Mouse (Mus musculus) midbrain, embryonic 14.5 days (tissue): Measurements from ENCODE around the gene Dagla. TPM values are rescaled to one million over a fixed set of nuclear protein-coding genes. Genes with fewer than 3 reads are reported as not detected.
A peak's percentile ranks its signal among the peaks of the same experiment; 100 is the strongest.

ENCODE experiments used
- ATAC-seq: fragments of 200-750 bp; cut with Nextera tagmentation; 2 replicates; pipeline ENCODE4 v1.8.0; 2017; ENCODE audit warnings: moderate number of reproducible peaks, moderate library complexity; ENCODE audit not compliant: low FRiP score, low TSS enrichment
- DNase-seq: peaks from one replicate; pipeline ENCODE4 v3.0.0-alpha.2; 2015
- H3K27ac ChIP-seq: fragments of 300-500 bp; sonication (generic); replicated peaks from 2 replicates; pipeline ENCODE4 v1.5.1; 2014; ENCODE audit warnings: mild to moderate bottlenecking, low read depth, low read length, moderate library complexity
- H3K27me3 ChIP-seq: fragments of 300-500 bp; sonication (generic); 2 replicates; pipeline ENCODE4 v1.6.1; 2014; ENCODE audit warnings: low read length, control low read depth, mixed read lengths; ENCODE audit not compliant: control insufficient read depth, insufficient read depth
- H3K36me3 ChIP-seq: fragments of 300-500 bp; sonication (generic); 2 replicates; pipeline ENCODE4 v1.6.1; 2014; ENCODE audit warnings: low read length, control low read depth; ENCODE audit not compliant: control insufficient read depth, insufficient read depth
- H3K4me1 ChIP-seq: fragments of 300-500 bp; sonication (generic); 2 replicates; pipeline ENCODE4 v1.6.1; 2014; ENCODE audit warnings: mild to moderate bottlenecking, antibody characterized with exemption, low read length, control low read depth; ENCODE audit not compliant: control insufficient read depth, insufficient read depth
- H3K4me2 ChIP-seq: fragments of 300-500 bp; sonication (generic); 2 replicates; pipeline ENCODE4 v1.6.1; 2014; ENCODE audit warnings: mild to moderate bottlenecking, low read length, moderate library complexity
- H3K4me3 ChIP-seq: fragments of 300-500 bp; sonication (generic); replicated peaks from 2 replicates; pipeline ENCODE4 v1.5.1; 2014; ENCODE audit warnings: low read depth, low read length
- H3K9ac ChIP-seq: fragments of 300-500 bp; sonication (generic); replicated peaks from 2 replicates; pipeline ENCODE4 v1.6.1; 2014; ENCODE audit warnings: mild to moderate bottlenecking, low read length, moderate library complexity
- H3K9me3 ChIP-seq: fragments of 300-500 bp; sonication (generic); 2 replicates; pipeline ENCODE4 v1.6.1; 2016; ENCODE audit warnings: low read length, control low read depth, mixed read lengths; ENCODE audit not compliant: control insufficient read depth
- WGBS: fragments of 180-500 bp; shearing (Covaris S2); extraction: QIAGEN DNeasy Blood & Tissue Kit; methylation state at CpG from one replicate; pipeline ENCODE4 v1.1.7; 2014; 5-methylcytosine and 5-hydroxymethylcytosine counted together
- polyA plus RNA-seq: library from polyadenylated mRNA; unstranded; fragments of >200 nt; fragmentation: Nextera tagmentation; extraction: Ambion mirVana; gene quantifications from 2 replicates; pipeline ENCODE4 v1.2.1, GENCODE M21; 2014

The Dagla gene
- polyA plus RNA-seq, 1 experiment from 2014 or later = 9.4 TPM

GRCm38 (mm10) chr19:10235784-10236565, 68.7 kb downstream of the Dagla start:
- 0 out of 2 replicates have a peak, but pooled peaks cover 3% of the 10 kb centered on the region for H3K4me1 ChIP-seq
- no peak overlapping the region for H3K9ac ChIP-seq
- 86% methylated on average over 9 of the region's 9 CpGs for WGBS
- no peak overlapping the region for H3K27ac ChIP-seq
- H3K9me3 ChIP-seq = no peaks in the 10 kb centered on the region
- peaks cover 3% of the 10 kb centered on the region; the same call in 1 of the 2 replicates for H3K27me3 ChIP-seq
- no peak for DNase-seq
- H3K36me3 ChIP-seq = no peaks in the 10 kb centered on the region
- no peak for ATAC-seq
- no peak overlapping the region for H3K4me3 ChIP-seq
- H3K4me2 ChIP-seq = no peak overlapping the region

GRCm38 (mm10) chr19:10232327-10233017, 72.2 kb downstream of the Dagla start:
- ATAC-seq = no peak; the same call in 1 of the 2 replicates
- Histone ChIP-seq H3K36me3 (no peaks in the 10 kb centered on the region), H3K4me2 (no peak overlapping the region), H3K9me3 (no peaks in the 10 kb centered on the region), H3K27ac (no peak overlapping the region), H3K9ac (no peak overlapping the region), H3K4me3 (no peak overlapping the region), H3K4me1 (no peaks in the 10 kb centered on the region), H3K27me3 (no peaks in the 10 kb centered on the region)
- DNase-seq = no peak
- 30% methylated on average over 9 of the region's 9 CpGs for WGBS

- DNase-seq (no peak), ATAC-seq (no peak)
- no peak overlapping the region for H3K9ac ChIP-seq
- WGBS = 11% methylated on average over 5 of the region's 5 CpGs
- no peak overlapping the region for H3K4me3 ChIP-seq
- H3K4me2 ChIP-seq = no peak overlapping the region
- no peak overlapping the region for H3K27ac ChIP-seq
- H3K9me3 ChIP-seq = no peaks in the 10 kb centered on the region
- H3K27me3 ChIP-seq = no peaks in the 10 kb centered on the region
- no peaks in the 10 kb centered on the region for H3K4me1 ChIP-seq
- no peaks in the 10 kb centered on the region for H3K36me3 ChIP-seq
Observed at GRCm38 (mm10) chr19:10231871-10232270, 72.8 kb downstream of the Dagla start.

- Histone ChIP-seq H3K36me3 (no peaks in the 10 kb centered on the region), H3K9ac (no peak overlapping the region), H3K9me3 (no peaks in the 10 kb centered on the region), H3K4me3 (no peak overlapping the region), H3K4me2 (no peak overlapping the region), H3K4me1 (no peaks in the 10 kb centered on the region), H3K27ac (no peak overlapping the region), H3K27me3 (no peaks in the 10 kb centered on the region)
- ATAC-seq (no peak), DNase-seq (no peak)
- WGBS = 5% methylated on average over 7 of the region's 7 CpGs
Observed at GRCm38 (mm10) chr19:10231016-10231415, 73.7 kb downstream of the Dagla start.

- ATAC-seq = no peak
- DNase-seq = no peak
- Histone ChIP-seq H3K36me3 (no peaks in the 10 kb centered on the region), H3K9me3 (no peaks in the 10 kb centered on the region), H3K4me2 (no peak overlapping the region), H3K27me3 (no peaks in the 10 kb centered on the region), H3K4me3 (no peak overlapping the region), H3K9ac (no peak overlapping the region), H3K27ac (no peak overlapping the region), H3K4me1 (0 out of 2 replicates have a peak, but pooled peaks cover 4% of the 10 kb centered on the region)
- WGBS = 86% methylated on average over 4 of the region's 4 CpGs
Observed at GRCm38 (mm10) chr19:10225767-10226166, 78.9 kb downstream of the Dagla start.

- Histone ChIP-seq H3K9me3 (no peaks in the 10 kb centered on the region), H3K4me2 (peak overlapping the region; percentile 29)
- DNase-seq = no peak
Observed at GRCm38 (mm10) chr19:10224637-10225453, 79.8 kb downstream of the Dagla start.

GRCm38 (mm10) chr19:10223561-10223960, 81.1 kb downstream of the Dagla start:
- WGBS = 72% methylated on average over 4 of the region's 4 CpGs

More at GRCm38 (mm10) chr19:10224637-10225453, 79.8 kb downstream of the Dagla start:
- H3K27ac ChIP-seq = no peak overlapping the region
- WGBS = 30% methylated on average over 26 of the region's 26 CpGs
- ATAC-seq = no peak
- no peaks in the 10 kb centered on the region for H3K27me3 ChIP-seq
- H3K4me1 ChIP-seq = 0 out of 2 replicates have a peak, but pooled peaks cover 4% of the 10 kb centered on the region
- no peak overlapping the region for H3K4me3 ChIP-seq
- no peak overlapping the region for H3K9ac ChIP-seq
- H3K36me3 ChIP-seq = no peaks in the 10 kb centered on the region

GRCm38 (mm10) chr19:10222656-10223055, 82.0 kb downstream of the Dagla start:
- Histone ChIP-seq H3K4me2 (no peak overlapping the region), H3K4me1 (0 out of 2 replicates have a peak, but pooled peaks cover 4% of the 10 kb centered on the region), H3K27ac (no peak overlapping the region), H3K9ac (no peak overlapping the region), H3K9me3 (no peaks in the 10 kb centered on the region), H3K36me3 (no peaks in the 10 kb centered on the region), H3K27me3 (no peaks in the 10 kb centered on the region), H3K4me3 (no peak overlapping the region)
- DNase-seq (no peak), ATAC-seq (no peak)
- WGBS = 53% methylated on average over 8 of the region's 8 CpGs

More at GRCm38 (mm10) chr19:10223561-10223960, 81.1 kb downstream of the Dagla start:
- no peak overlapping the region for H3K4me3 ChIP-seq
- H3K27ac ChIP-seq = no peak overlapping the region
- no peak overlapping the region for H3K4me2 ChIP-seq
- no peaks in the 10 kb centered on the region for H3K27me3 ChIP-seq
- no peaks in the 10 kb centered on the region for H3K36me3 ChIP-seq
- no peaks in the 10 kb centered on the region for H3K9me3 ChIP-seq
- no peak overlapping the region for H3K9ac ChIP-seq
- ATAC-seq (no peak), DNase-seq (no peak)
- H3K4me1 ChIP-seq = 0 out of 2 replicates have a peak, but pooled peaks cover 4% of the 10 kb centered on the region
